Mouse (Mus musculus) CH12.LX (cell line): Measurements from ENCODE around the gene Wnk4. TPM values are rescaled to one million over a fixed set of nuclear protein-coding genes. Genes with fewer than 3 reads are reported as not detected.

Experiments used
- DNase-seq: peaks from one replicate; pipeline ENCODE4 v3.0.0-alpha.2; 2013; ENCODE audit errors: extremely low read depth
- H3K27ac ChIP-seq: 2 replicates; pipeline ENCODE4 v1.5.1; 2012; ENCODE audit warnings: low read depth, mild to moderate bottlenecking, control low read depth, moderate library complexity; ENCODE audit not compliant: insufficient read depth
- H3K27me3 ChIP-seq: replicated peaks from 2 replicates; pipeline ENCODE3; 2012; ENCODE audit warnings: inconsistent platforms
- H3K36me3 ChIP-seq, 2 experiments: replicated peaks in 1 of 2; 2 replicates each; pipeline versions ENCODE3 to v1.6.1; 2012; ENCODE audit warnings: inconsistent platforms in 1 of 2, low read length in 1 of 2, mild to moderate bottlenecking in 1 of 2, mixed read lengths in 1 of 2, moderate library complexity in 1 of 2; ENCODE audit not compliant: control insufficient read depth in 1 of 2, insufficient read depth in 1 of 2
- H3K4me1 ChIP-seq, 2 experiments: 2 replicates each; pipeline ENCODE4 v1.6.1; 2012; ENCODE audit warnings: inconsistent platforms in 1 of 2, moderate library complexity in 1 of 2; ENCODE audit not compliant: insufficient read depth in 2 of 2, control insufficient read depth in 1 of 2
- H3K4me2 ChIP-seq: 2 replicates; pipeline ENCODE4 v1.6.1; 2012; ENCODE audit warnings: low read depth, mild to moderate bottlenecking, control low read depth; ENCODE audit not compliant: poor library complexity, insufficient read depth, severe bottlenecking
- H3K4me3 ChIP-seq, 3 experiments: fragments of 150-350 bp in 1 of 3; sonication (generic) in 1 of 3; replicated peaks in 1 of 3; 2 replicates each; pipeline versions ENCODE3 to v1.5.1; 2011 to 2012; ENCODE audit warnings: low read depth in 2 of 3, low read length in 2 of 3, mild to moderate bottlenecking in 2 of 3, moderate library complexity in 2 of 3, control low read depth in 1 of 3, improper control_type of control experiment in 1 of 3, inconsistent platforms in 1 of 3, mixed read lengths in 1 of 3; ENCODE audit not compliant: poor library complexity in 1 of 3
- H3K79me2 ChIP-seq: replicated peaks from 2 replicates; pipeline ENCODE4 v1.6.1; 2012; ENCODE audit warnings: mild to moderate bottlenecking, moderate library complexity; ENCODE audit not compliant: control insufficient read depth, poor library complexity, insufficient read depth, severe bottlenecking; ENCODE audit errors: extremely low read depth
- H3K9ac ChIP-seq: 2 replicates; pipeline ENCODE4 v1.6.1; 2012; ENCODE audit warnings: low read depth, mild to moderate bottlenecking, control low read depth, moderate library complexity; ENCODE audit not compliant: insufficient read depth
- H3K9me3 ChIP-seq: replicated peaks from 2 replicates; pipeline ENCODE3; 2012; ENCODE audit warnings: low read length, inconsistent platforms, mixed read lengths
- CHD2 ChIP-seq: IDR thresholded peaks from 2 replicates; pipeline ENCODE4 v1.6.1; 2011; ENCODE audit warnings: low read length, improper control_type of control experiment
- E2F4 ChIP-seq: IDR thresholded peaks from 2 replicates; pipeline ENCODE4 v1.6.1; 2011; ENCODE audit warnings: low read depth, low read length, improper control_type of control experiment; ENCODE audit not compliant: insufficient replicate concordance
- ELF1 ChIP-seq: IDR thresholded peaks from 2 replicates; pipeline ENCODE4 v1.6.1; 2014; ENCODE audit warnings: low read depth, mild to moderate bottlenecking, inconsistent platforms, low read length, improper control_type of control experiment
- ETS1 ChIP-seq: conservative IDR thresholded peaks from 2 replicates; pipeline ENCODE4 v1.6.1; 2012; ENCODE audit warnings: low read depth, mild to moderate bottlenecking, inconsistent platforms, low read length, improper control_type of control experiment, moderate library complexity
- GABPA ChIP-seq: IDR thresholded peaks from 2 replicates; pipeline ENCODE4 v1.6.1; 2012; ENCODE audit warnings: low read depth, low read length, improper control_type of control experiment, inconsistent platforms; ENCODE audit not compliant: insufficient replicate concordance
- HCFC1 ChIP-seq: IDR thresholded peaks from 2 replicates; pipeline ENCODE4 v1.6.1; 2012; ENCODE audit warnings: low read depth, mild to moderate bottlenecking, inconsistent platforms, low read length, improper control_type of control experiment
- IRF4 ChIP-seq: IDR thresholded peaks from 2 replicates; pipeline ENCODE4 v1.6.1; 2014; ENCODE audit warnings: low read depth, mild to moderate bottlenecking, inconsistent platforms, low read length, improper control_type of control experiment
- JUN ChIP-seq: IDR thresholded peaks from 2 replicates; pipeline ENCODE4 v1.6.1; 2011; ENCODE audit warnings: low read depth, mild to moderate bottlenecking, low read length, improper control_type of control experiment, moderate library complexity; ENCODE audit not compliant: insufficient read depth
- MAFK ChIP-seq: IDR thresholded peaks from 2 replicates; pipeline ENCODE4 v1.6.1; 2011; ENCODE audit warnings: low read length, improper control_type of control experiment; ENCODE audit not compliant: insufficient replicate concordance
- MAZ ChIP-seq: IDR thresholded peaks from 2 replicates; pipeline ENCODE4 v1.6.1; 2012; ENCODE audit warnings: low read depth, mild to moderate bottlenecking, inconsistent platforms, low read length, improper control_type of control experiment, moderate library complexity
- NRF1 ChIP-seq: IDR thresholded peaks from 2 replicates; pipeline ENCODE4 v1.6.1; 2014; ENCODE audit warnings: low read depth, mild to moderate bottlenecking, inconsistent platforms, low read length, improper control_type of control experiment, moderate library complexity
- POLR2AphosphoS2 ChIP-seq: IDR thresholded peaks from 2 replicates; pipeline ENCODE4 v1.6.1; 2011; ENCODE audit warnings: low read depth, low read length, improper control_type of control experiment
- RCOR1 ChIP-seq: conservative IDR thresholded peaks from 2 replicates; pipeline ENCODE4 v1.6.1; 2012; ENCODE audit warnings: low read depth, mild to moderate bottlenecking, inconsistent platforms, low read length, improper control_type of control experiment
- SIN3A ChIP-seq: IDR thresholded peaks from 2 replicates; pipeline ENCODE4 v1.6.1; 2012; ENCODE audit warnings: low read length, improper control_type of control experiment, inconsistent platforms
- UBTF ChIP-seq: IDR thresholded peaks from 2 replicates; pipeline ENCODE4 v1.6.1; 2012; ENCODE audit warnings: low read depth, mild to moderate bottlenecking, inconsistent platforms, low read length, improper control_type of control experiment, moderate library complexity
- USF1 ChIP-seq: IDR thresholded peaks from 2 replicates; pipeline ENCODE4 v1.6.1; 2014; ENCODE audit warnings: low read depth, mild to moderate bottlenecking, inconsistent platforms, low read length, improper control_type of control experiment
- USF2 ChIP-seq: conservative IDR thresholded peaks from 2 replicates; pipeline ENCODE4 v1.6.1; 2011; ENCODE audit warnings: low read depth, low read length, improper control_type of control experiment
- ZNF384 ChIP-seq: IDR thresholded peaks from 2 replicates; pipeline ENCODE4 v1.6.1; 2012; ENCODE audit warnings: low read depth, low read length, improper control_type of control experiment, inconsistent platforms
- dilution Hi-C: fragments of 300-500 bp; cut with MboI; formaldehyde crosslinking; loops from 2 replicates; pipeline ENCODE4 v1.14.3; 2020; ENCODE audit warnings: low sequenced_read_pairs; ENCODE audit not compliant: extremely low pct_unique_long_range_greater_than_20kb, extremely low pct_ligation_motif_present
- in situ Hi-C: fragments of 300-500 bp; cut with MboI; formaldehyde crosslinking; loops from 3 replicates; pipeline ENCODE4 v1.14.3; 2019; ENCODE audit warnings: low sequenced_read_pairs, low pct_ligation_motif_present, low pct_unique_long_range_greater_than_20kb, mixed read lengths
- polyA plus RNA-seq: library from polyadenylated mRNA; unstranded; fragments of >175 nt; gene quantifications from 2 replicates; pipeline ENCODE4 v1.2.1, GENCODE M21; 2012; ENCODE audit warnings: low read depth; ENCODE audit not compliant: insufficient read length
- total RNA-seq, 2 experiments: library from RNA; depleted of rRNA; stranded (reverse); fragments of 300-350 nt in 1 of 2; fragments of >200 nt in 1 of 2; gene quantifications; 2 replicates each; pipeline ENCODE4 v1.2.3; 2012 to 2014

Gene Wnk4
- total and polyA plus RNA-seq, 3 experiments, result 0.85 to 7.8 (median 0.90) TPM

- TF ChIP-seq USF2 (no peak), ETS1 (no peak)
- no peak overlapping the region for H3K27ac ChIP-seq
Measured at GRCm38 (mm10) chr11:101307744-101308143, 47.4 kb downstream of the Wnk4 start.

DNA sequence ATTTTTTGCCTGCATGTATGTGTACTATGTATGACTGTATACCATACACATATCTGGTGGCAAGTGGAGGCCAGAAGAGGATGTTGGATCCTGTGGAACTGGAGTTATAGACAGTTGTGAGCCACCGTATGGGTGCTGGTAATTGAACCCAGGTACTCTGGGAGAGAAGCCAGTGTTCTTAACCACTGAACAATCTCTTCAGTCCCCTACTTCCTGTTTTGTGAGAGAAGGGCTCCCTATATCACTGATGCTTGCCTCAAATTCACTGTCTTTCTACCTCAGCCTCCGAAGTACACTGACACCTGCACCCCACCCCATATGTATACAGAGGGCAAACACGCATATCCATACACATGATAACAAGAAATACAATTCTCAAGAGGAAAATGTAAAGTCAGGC is 50.7 kb downstream of the Wnk4 start:
- H3K36me3 ChIP-seq, result no peaks in the 10 kb centered on the region
- H3K27me3 ChIP-seq, result peaks cover 5% of the 10 kb centered on the region
- DNase-seq, result no peak
- H3K4me1 ChIP-seq, result 0 out of 4 replicates have a peak, but pooled peaks cover 0 to 7% of the 10 kb centered on the region in 2 experiments
- H3K9me3 ChIP-seq, result peaks cover 4% of the 10 kb centered on the region
- H3K4me3 ChIP-seq, result no peak overlapping the region
- no peak for TF ChIP-seq NRF1
- TF ChIP-seq E2F4, result no peak
- TF ChIP-seq SIN3A, result no peak
- no peak for TF ChIP-seq POLR2AphosphoS2
- TF ChIP-seq MAFK, result no peak
- TF ChIP-seq GABPA, result no peak
- no peak for TF ChIP-seq CHD2
- TF ChIP-seq IRF4, result no peak
- TF ChIP-seq HCFC1, result no peak
- no peak for TF ChIP-seq JUN
- TF ChIP-seq USF1, result no peak
- TF ChIP-seq MAZ, result no peak
- TF ChIP-seq, all 38 proteins: peak for 0
- Histone ChIP-seq H3K79me2 (peaks cover under 1% of the 10 kb centered on the region; the same call in 1 of the 2 replicates), H3K9ac (no peak overlapping the region), H3K4me2 (no peak overlapping the region), H3K27ac (no peak overlapping the region)
- dilution Hi-C loops (no loop called here), in situ Hi-C loops (no loop called here)

More at GRCm38 (mm10) chr11:101307744-101308143, 47.4 kb downstream of the Wnk4 start:
- Histone ChIP-seq H3K4me1 (no peaks in the 10 kb centered on the region), H3K36me3 (no peaks in the 10 kb centered on the region), H3K79me2 (no peaks in the 10 kb centered on the region), H3K4me2 (no peak overlapping the region), H3K9me3 (peaks cover 4% of the 10 kb centered on the region), H3K9ac (no peak overlapping the region), H3K27me3 (peaks cover 5% of the 10 kb centered on the region), H3K4me3 (no peak overlapping the region)
- in situ Hi-C loops, result loop anchor here (10.0 kb wide), 1 partner anchor 223 kb away; the partner anchor contains the start of genes Coasy and Mlx
- dilution Hi-C loops, result no loop called here
- DNase-seq, result no peak

GRCm38 (mm10) chr11:101312150-101312549 is 51.8 kb downstream of the Wnk4 start:
- Histone ChIP-seq H3K36me3 (no peaks in the 10 kb centered on the region), H3K4me3 (no peak overlapping the region), H3K9me3 (peaks cover 4% of the 10 kb centered on the region), H3K27me3 (peaks cover 5% of the 10 kb centered on the region), H3K9ac (no peak overlapping the region), H3K27ac (no peak overlapping the region), H3K4me1 (peaks cover 0 to 7% of the 10 kb centered on the region in 2 experiments; a peak in 1 of 4 replicates), H3K79me2 (peaks cover 11% of the 10 kb centered on the region), H3K4me2 (no peak overlapping the region)
- dilution Hi-C loops, result no loop called here
- no peak for DNase-seq
- in situ Hi-C loops, result no loop called here
- no peak for TF ChIP-seq RCOR1
- no peak for TF ChIP-seq ELF1
- no peak for TF ChIP-seq ZNF384
- TF ChIP-seq UBTF, result no peak
